Mouse (Mus musculus): ENCODE measurements around the gene Wscd2. TPM values are rescaled to one million over a fixed set of nuclear protein-coding genes. Genes with fewer than 3 reads are reported as not detected.
A peak's percentile ranks its signal among the peaks of the same experiment; 100 is the strongest.

The Wscd2 gene
- polyA plus RNA-seq, 1 experiment from 2014 or later = 2.5 TPM

GRCm38 (mm10) chr5:113503276-113503675 is 13.1 kb downstream of the Wscd2 start:
- peak overlapping the region; percentile 61 for H3K27ac ChIP-seq

DNA sequence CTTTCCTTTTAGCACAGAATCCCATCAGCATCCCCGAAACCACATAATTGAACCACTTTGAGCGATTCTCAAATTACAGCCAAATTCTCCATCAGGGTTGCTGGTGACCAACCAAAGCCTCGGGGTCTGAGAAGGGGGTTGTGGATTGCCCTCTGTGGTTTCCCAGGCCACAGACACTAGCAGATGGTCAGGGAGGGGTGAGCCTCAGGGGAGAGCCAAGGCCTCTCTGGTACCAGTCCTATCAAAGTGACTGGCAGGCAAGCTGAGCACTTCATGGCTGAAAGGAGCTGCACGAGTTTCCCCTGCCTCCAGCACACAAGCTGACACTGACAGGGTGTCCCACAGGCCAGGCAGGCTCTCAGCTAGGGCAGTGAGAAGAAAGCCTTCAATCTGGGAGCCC is 14.5 kb downstream of the Wscd2 start:
- Histone ChIP-seq H3K27ac (no peak overlapping the region), H3K9ac (no peak overlapping the region), H3K4me2 (no peak overlapping the region), H3K36me3 (no peaks in the 10 kb centered on the region), H3K4me1 (replicated peaks) (peaks cover 25% of the 10 kb centered on the region), H3K27me3 (no peaks in the 10 kb centered on the region; the same call in 1 of the 2 replicates), H3K9me3 (replicated peaks) (no peaks in the 10 kb centered on the region), H3K4me3 (no peak overlapping the region)
- ATAC-seq (replicated peaks; ENCODE audit: insufficient number of reproducible peaks, insufficient read depth, low FRiP score, low read depth) = no peak
- WGBS = 37% methylated on average over 4 of the region's 4 CpGs

More at GRCm38 (mm10) chr5:113503276-113503675, 13.1 kb downstream of the Wscd2 start:
- Histone ChIP-seq H3K9ac (no peak overlapping the region), H3K27me3 (no peaks in the 10 kb centered on the region; the same call in 1 of the 2 replicates), H3K4me2 (peak overlapping the region; percentile 50), H3K9me3 (replicated peaks) (no peaks in the 10 kb centered on the region), H3K4me1 (replicated peaks) (peaks cover 24% of the 10 kb centered on the region), H3K36me3 (no peaks in the 10 kb centered on the region), H3K4me3 (0 out of 2 replicates have a peak overlapping the region, but pooled peaks have one; percentile 4)
- 8% methylated on average over 10 of the region's 10 CpGs for WGBS
- ATAC-seq (replicated peaks; ENCODE audit: insufficient number of reproducible peaks, insufficient read depth, low FRiP score, low read depth) = peak; percentile 59

- 66% methylated on average over 6 of the region's 6 CpGs for WGBS
These were observed 15.9 kb downstream of the Wscd2 start for GRCm38 (mm10) chr5:113506065-113506464.

GRCm38 (mm10) chr5:113506779-113507178 is 16.6 kb downstream of the Wscd2 start:
- Histone ChIP-seq H3K36me3 (no peaks in the 10 kb centered on the region), H3K4me3 (no peak overlapping the region), H3K27me3 (no peaks in the 10 kb centered on the region; the same call in 1 of the 2 replicates), H3K4me1 (replicated peaks) (peaks cover 36% of the 10 kb centered on the region), H3K9ac (no peak overlapping the region), H3K27ac (no peak overlapping the region), H3K4me2 (no peak overlapping the region), H3K9me3 (replicated peaks) (no peaks in the 10 kb centered on the region)
- WGBS = 79% methylated on average over 5 of the region's 5 CpGs
- no peak for ATAC-seq (replicated peaks; ENCODE audit: insufficient number of reproducible peaks, insufficient read depth, low FRiP score, low read depth)

More at GRCm38 (mm10) chr5:113506065-113506464, 15.9 kb downstream of the Wscd2 start:
- Histone ChIP-seq H3K27ac (no peak overlapping the region), H3K4me2 (no peak overlapping the region), H3K4me3 (no peak overlapping the region), H3K27me3 (no peaks in the 10 kb centered on the region; the same call in 1 of the 2 replicates), H3K36me3 (no peaks in the 10 kb centered on the region), H3K9me3 (replicated peaks) (no peaks in the 10 kb centered on the region), H3K9ac (no peak overlapping the region), H3K4me1 (replicated peaks) (peaks cover 36% of the 10 kb centered on the region)
- ATAC-seq (replicated peaks; ENCODE audit: insufficient number of reproducible peaks, insufficient read depth, low FRiP score, low read depth) = no peak

- Histone ChIP-seq H3K4me1 (replicated peaks) (peaks cover 32% of the 10 kb centered on the region), H3K4me3 (no peak overlapping the region), H3K27me3 (no peaks in the 10 kb centered on the region; the same call in 1 of the 2 replicates), H3K9ac (no peak overlapping the region), H3K4me2 (no peak overlapping the region), H3K9me3 (replicated peaks) (no peaks in the 10 kb centered on the region), H3K36me3 (no peaks in the 10 kb centered on the region), H3K27ac (no peak overlapping the region)
- no peak for ATAC-seq (replicated peaks; ENCODE audit: insufficient number of reproducible peaks, insufficient read depth, low FRiP score, low read depth)
- 76% methylated on average over 4 of the region's 4 CpGs for WGBS
These were observed 19.0 kb downstream of the Wscd2 start for GRCm38 (mm10) chr5:113509167-113509566.

GRCm38 (mm10) chr5:113513640-113514039 is 23.5 kb downstream of the Wscd2 start:
- no peak overlapping the region for H3K4me3 ChIP-seq
- H3K4me2 ChIP-seq = no peak overlapping the region
- no peaks in the 10 kb centered on the region for H3K36me3 ChIP-seq
- H3K9me3 ChIP-seq (replicated peaks) = no peaks in the 10 kb centered on the region
- peaks cover 45% of the 10 kb centered on the region for H3K4me1 ChIP-seq (replicated peaks)
- ATAC-seq (replicated peaks; ENCODE audit: insufficient number of reproducible peaks, insufficient read depth, low FRiP score, low read depth) = no peak
- 59% methylated on average over 8 of the region's 8 CpGs for WGBS
- H3K9ac ChIP-seq = no peak overlapping the region
- peak overlapping the region; percentile 53; the same call in 1 of the 2 replicates for H3K27ac ChIP-seq
- peaks cover 2% of the 10 kb centered on the region; the same call in 1 of the 2 replicates for H3K27me3 ChIP-seq

DNA sequence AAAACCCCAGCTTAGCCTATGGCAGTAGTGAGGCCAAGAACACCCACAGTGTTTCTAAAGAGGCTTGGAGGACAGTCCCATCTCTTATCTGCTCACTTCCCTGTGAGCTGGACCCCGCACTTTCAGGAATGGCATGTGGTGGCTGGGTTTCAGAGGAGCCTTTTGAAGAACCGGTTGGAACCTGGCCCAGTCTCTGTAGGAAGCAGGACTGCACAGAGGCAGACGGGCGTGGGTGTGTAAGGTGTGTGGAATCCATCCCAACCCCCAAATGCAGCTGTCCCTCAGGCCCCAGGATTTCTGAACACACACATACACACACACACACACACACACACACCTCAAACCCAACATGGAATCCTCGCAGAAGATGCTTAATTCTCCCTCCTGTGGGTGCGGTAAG is 23.9 kb downstream of the Wscd2 start:
- Histone ChIP-seq H3K9ac (no peak overlapping the region), H3K36me3 (no peaks in the 10 kb centered on the region), H3K4me2 (no peak overlapping the region), H3K9me3 (replicated peaks) (no peaks in the 10 kb centered on the region), H3K4me1 (replicated peaks) (peaks cover 45% of the 10 kb centered on the region), H3K27me3 (peaks cover 2% of the 10 kb centered on the region; the same call in 1 of the 2 replicates), H3K4me3 (no peak overlapping the region), H3K27ac (peak overlapping the region; percentile 53; the same call in 1 of the 2 replicates)
- WGBS = 34% methylated on average over 6 of the region's 6 CpGs
- ATAC-seq (replicated peaks; ENCODE audit: insufficient number of reproducible peaks, insufficient read depth, low FRiP score, low read depth) = no peak; the same call in 1 of the 2 replicates

- Histone ChIP-seq H3K36me3 (no peaks in the 10 kb centered on the region), H3K4me1 (replicated peaks) (peaks cover 36% of the 10 kb centered on the region), H3K4me3 (no peak overlapping the region), H3K27ac (peak overlapping the region; percentile 3; the same call in 1 of the 2 replicates), H3K27me3 (0 out of 2 replicates have a peak, but pooled peaks cover 2% of the 10 kb centered on the region), H3K4me2 (peak overlapping the region; percentile 12; the same call in 1 of the 2 replicates), H3K9ac (no peak overlapping the region), H3K9me3 (replicated peaks) (no peaks in the 10 kb centered on the region)
- ATAC-seq (replicated peaks; ENCODE audit: insufficient number of reproducible peaks, insufficient read depth, low FRiP score, low read depth) = no peak
- 45% methylated on average over 14 of the region's 14 CpGs for WGBS
These were observed 26.2 kb downstream of the Wscd2 start for GRCm38 (mm10) chr5:113516119-113516872.

DNA sequence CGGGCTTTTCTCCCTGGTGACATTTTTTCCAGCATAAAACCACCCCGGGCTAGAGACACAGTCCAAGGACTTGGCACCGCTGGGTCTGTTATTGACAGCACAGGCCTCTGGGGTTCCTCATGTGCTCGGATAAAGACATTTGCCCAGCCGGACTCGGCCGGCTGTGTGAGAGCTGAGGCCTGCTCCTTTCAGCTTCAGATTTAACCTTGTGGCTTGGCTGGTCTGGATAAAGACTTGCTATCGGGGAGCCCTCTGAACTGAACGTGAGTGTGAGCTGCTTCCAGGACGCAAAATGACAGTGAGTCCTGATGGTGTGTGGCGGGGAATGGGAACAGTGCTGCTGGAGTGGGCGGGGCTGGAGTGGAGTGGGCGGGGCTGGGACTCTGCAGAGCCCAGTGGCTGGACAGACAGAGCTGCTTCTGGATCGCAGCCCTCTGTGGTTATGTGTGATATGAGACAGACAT is 26.8 kb downstream of the Wscd2 start:
- peak overlapping the region; percentile 12; the same call in 1 of the 2 replicates for H3K4me2 ChIP-seq
- no peak overlapping the region for H3K9ac ChIP-seq
- no peak overlapping the region for H3K4me3 ChIP-seq
- H3K27me3 ChIP-seq = 0 out of 2 replicates have a peak, but pooled peaks cover 2% of the 10 kb centered on the region
- H3K36me3 ChIP-seq = no peaks in the 10 kb centered on the region
- H3K9me3 ChIP-seq (replicated peaks) = no peaks in the 10 kb centered on the region
- 22% methylated on average over 14 of the region's 14 CpGs for WGBS
- peaks cover 36% of the 10 kb centered on the region for H3K4me1 ChIP-seq (replicated peaks)
- no peak for ATAC-seq (replicated peaks; ENCODE audit: insufficient number of reproducible peaks, insufficient read depth, low FRiP score, low read depth)
- peak overlapping the region; percentile 3; the same call in 1 of the 2 replicates for H3K27ac ChIP-seq

GRCm38 (mm10) chr5:113517387-113517786 is 27.3 kb downstream of the Wscd2 start:
- Histone ChIP-seq H3K4me2 (no peak overlapping the region), H3K4me1 (replicated peaks) (peaks cover 35% of the 10 kb centered on the region), H3K9me3 (replicated peaks) (no peaks in the 10 kb centered on the region), H3K9ac (no peak overlapping the region), H3K4me3 (no peak overlapping the region), H3K36me3 (no peaks in the 10 kb centered on the region), H3K27me3 (0 out of 2 replicates have a peak, but pooled peaks cover 2% of the 10 kb centered on the region), H3K27ac (no peak overlapping the region)
- 79% methylated on average over 4 of the region's 4 CpGs for WGBS
- no peak for ATAC-seq (replicated peaks; ENCODE audit: insufficient number of reproducible peaks, insufficient read depth, low FRiP score, low read depth)

- no peak for ATAC-seq (replicated peaks; ENCODE audit: insufficient number of reproducible peaks, insufficient read depth, low FRiP score, low read depth)
These were observed 30.9 kb downstream of the Wscd2 start for GRCm38 (mm10) chr5:113521037-113521436.

More at GRCm38 (mm10) chr5:113521037-113521436, 30.9 kb downstream of the Wscd2 start:
- Histone ChIP-seq H3K9me3 (replicated peaks) (no peaks in the 10 kb centered on the region), H3K27ac (no peak overlapping the region), H3K4me1 (replicated peaks) (peaks cover 15% of the 10 kb centered on the region), H3K9ac (no peak overlapping the region), H3K27me3 (no peaks in the 10 kb centered on the region), H3K4me2 (no peak overlapping the region), H3K4me3 (no peak overlapping the region), H3K36me3 (no peaks in the 10 kb centered on the region)
- WGBS = 37% methylated on average over 6 of the region's 6 CpGs
